11 mouse cellular contexts compared by ENCODE assay signal in genomic region chr2:18992512-18993510, GRCm38 (mm10). TPM values are rescaled to one million over a fixed set of nuclear protein-coding genes. Genes with fewer than 3 reads are reported as not detected.
A peak's percentile ranks its signal among the peaks of the same experiment; 100 is the strongest.
DNase-seq lines count a peak whose midpoint lies in the region.
"Had no signal": no experiment of that assay in that cellular context is flagged by ENCODE, and none has a peak within 500 bp of the region (broad histone marks: within the 10 kb centered on the region; RNA-seq: fewer than 3 reads in every experiment).

No protein-coding gene starts in this region.

- no peaks in the 10 kb centered on the region; the same call in 1 of the 2 replicates for H3K9me3 ChIP-seq in heart, embryonic 10.5 days
- H3K9me3 ChIP-seq in megakaryocyte, embryonic 14.5 days, result peaks cover 8% of the 10 kb centered on the region; the same call in 1 of the 2 replicates

- WGBS in heart, embryonic 10.5 days, result 59% methylated on average over 7 of the region's 7 CpGs

- peak; percentile 82 for DNase-seq in heart, embryonic 10.5 days (ENCODE audit: low spot score)
- DNase-seq in heart, postnatal 25 days (ENCODE audit: low spot score), result no peak
- DNase-seq in MN1 (ENCODE audit: low spot score), result peak; percentile 60
- DNase-seq in forelimb bud, embryonic 11.5 days (ENCODE audit: low read depth, low spot score), result peak; percentile 13
- no peak for DNase-seq in layer of hippocampus, adult 9-11 months
- no peak for DNase-seq in thymus, postnatal 14 days
- no peak for DNase-seq in left cerebral cortex, adult 11 months (ENCODE audit: low spot score)

- intact Hi-C loops in heart, postnatal 25 days (cut with DNase I), result loop anchor here (10.0 kb wide), 1 partner anchor 298 kb away; the partner anchor contains the start of gene Spag6

- no peaks in the 10 kb centered on the region for H3K27me3 ChIP-seq in heart, embryonic 10.5 days (ENCODE audit: insufficient read depth, poor library complexity, severe bottlenecking)
- no peaks in the 10 kb centered on the region for H3K27me3 ChIP-seq in megakaryocyte, embryonic 14.5 days (replicated peaks)

- no peak overlapping the region for H3K27ac ChIP-seq in heart, embryonic 10.5 days
- H3K27ac ChIP-seq: hindbrain, embryonic 14.5 days; layer of hippocampus, adult 2 months had no signal

- no peaks in the 10 kb centered on the region for H3K36me3 ChIP-seq in heart, embryonic 10.5 days
- peaks cover 22% of the 10 kb centered on the region for H3K36me3 ChIP-seq in megakaryocyte, embryonic 14.5 days (replicated peaks; ENCODE audit: low read length)

- peaks cover 22% of the 10 kb centered on the region for H3K4me1 ChIP-seq in heart, embryonic 10.5 days
- H3K4me1 ChIP-seq in megakaryocyte, embryonic 14.5 days, result peaks cover 63% of the 10 kb centered on the region

- no peak overlapping the region for H3K4me3 ChIP-seq in heart, embryonic 10.5 days
- peak overlapping the region; percentile 55 for H3K4me3 ChIP-seq in megakaryocyte, embryonic 14.5 days (replicated peaks)
- H3K4me3 ChIP-seq: layer of hippocampus, adult 2 months had no signal

RNA-seq across cellular contexts. Expression of gene Pip4k2a, which starts 5.1 kb away (rescaled TPM):
- 7.4 and 12.0 TPM in 2 replicates for polyA plus RNA-seq in heart, embryonic 10.5 days (2016; fragmentation: Nextera tagmentation; extraction: Ambion mirVana)
- total RNA-seq in heart, postnatal 25 days (2021), result 1 to 10 TPM; 7.1 to 7.6 TPM
- polyA plus RNA-seq in megakaryocyte, embryonic 14.5 days (2012; ENCODE audit: insufficient read depth, low replicate concordance), result 1.6 and 39.5 TPM in 2 replicates

RNA-seq across cellular contexts. Expression of gene 4930426L09Rik, which starts 5.3 kb away (rescaled TPM):
- 0.18 and 0.38 TPM in 2 replicates for polyA plus RNA-seq in heart, embryonic 10.5 days (2016; fragmentation: Nextera tagmentation; extraction: Ambion mirVana)
- total RNA-seq in heart, postnatal 25 days (2021), result under 1 TPM in 1 of 2 experiments, not detected in 1; 0.17 TPM
- 0.43 TPM in 1 of 2 replicates, not detected in the other for polyA plus RNA-seq in megakaryocyte, embryonic 14.5 days (2012; ENCODE audit: insufficient read depth, low replicate concordance)
- total RNA-seq: liver, adult 2 months had no signal

Comparison
In these comparisons a context has a peak if more than half of its experiments do, and no peak if none do; other contexts are left out.
1. DNase-seq: peak in heart, embryonic 10.5 days (single experiment), MN1 (single experiment) and forelimb bud, embryonic 11.5 days (single experiment); none in heart, postnatal 25 days (single experiment), layer of hippocampus, adult 9-11 months (single experiment), thymus, postnatal 14 days (single experiment) and left cerebral cortex, adult 11 months (single experiment).